Mouse (Mus musculus) liver, embryonic 14.5 days (tissue): ENCODE measurements around the gene Vmn1r1. TPM values are rescaled to one million over a fixed set of nuclear protein-coding genes. Genes with fewer than 3 reads are reported as not detected.

Experiments used
- ATAC-seq: fragments of 200-750 bp; cut with Nextera tagmentation; 2 replicates; pipeline ENCODE4 v1.8.0; 2017; ENCODE audit warnings: moderate number of reproducible peaks, mild to moderate bottlenecking, moderate library complexity; ENCODE audit not compliant: insufficient read depth
- DNase-seq, 3 experiments: peaks; one replicate each; pipeline ENCODE4 v3.0.0-alpha.2; 2012 to 2013; ENCODE audit warnings: low read depth in 3 of 3, low spot score in 3 of 3
- H3K27ac ChIP-seq: fragments of 300-500 bp; sonication (generic); 2 replicates; pipeline ENCODE4 v1.5.1; 2014; ENCODE audit warnings: moderate library complexity, mild to moderate bottlenecking, control low read depth, inconsistent platforms
- H3K27me3 ChIP-seq: fragments of 300-500 bp; sonication (generic); 2 replicates; pipeline ENCODE4 v1.6.1; 2014; ENCODE audit warnings: mild to moderate bottlenecking, low read length, moderate library complexity; ENCODE audit not compliant: control insufficient read depth, insufficient read depth
- H3K36me3 ChIP-seq: fragments of 300-500 bp; sonication (generic); replicated peaks from 2 replicates; pipeline ENCODE4 v1.6.1; 2014; ENCODE audit warnings: low read depth; ENCODE audit not compliant: control insufficient read depth, insufficient read depth
- H3K4me1 ChIP-seq, 2 experiments: fragments of 200-500 bp in 1 of 2; fragments of 300-500 bp in 1 of 2; sonication (generic) in 1 of 2; replicated peaks; 2 replicates each; pipeline ENCODE4 v1.6.1; 2012 to 2014; ENCODE audit warnings: antibody characterized with exemption in 1 of 2, inconsistent platforms in 1 of 2, low read length in 1 of 2; ENCODE audit not compliant: control insufficient read depth in 2 of 2, insufficient read depth in 2 of 2
- H3K4me2 ChIP-seq: fragments of 300-500 bp; sonication (generic); 2 replicates; pipeline ENCODE4 v1.6.1; 2014; ENCODE audit warnings: low read depth, mild to moderate bottlenecking, control low read depth, moderate library complexity
- H3K4me3 ChIP-seq, 2 experiments: fragments of 200-500 bp in 1 of 2; fragments of 300-500 bp in 1 of 2; sonication (generic) in 1 of 2; 2 replicates each; pipeline ENCODE4 v1.5.1; 2012 to 2014; ENCODE audit warnings: low read depth in 2 of 2, low read length in 2 of 2, mild to moderate bottlenecking in 2 of 2, control low read depth in 1 of 2, inconsistent platforms in 1 of 2, moderate library complexity in 1 of 2; ENCODE audit not compliant: insufficient read depth in 1 of 2
- H3K9ac ChIP-seq: fragments of 300-500 bp; sonication (generic); replicated peaks from 2 replicates; pipeline ENCODE4 v1.6.1; 2014; ENCODE audit warnings: mild to moderate bottlenecking, control low read depth, moderate library complexity
- H3K9me3 ChIP-seq: fragments of 300-500 bp; sonication (generic); 2 replicates; pipeline ENCODE4 v1.6.1; 2016; ENCODE audit warnings: low read length, mixed read lengths; ENCODE audit not compliant: control insufficient read depth
- CTCF ChIP-seq: IDR thresholded peaks from 2 replicates; pipeline ENCODE4 v1.5.1; 2016; ENCODE audit warnings: antibody characterized with exemption, low read depth, control low read depth
- EP300 ChIP-seq: IDR thresholded peaks from 2 replicates; pipeline ENCODE4 v1.6.1; 2016; ENCODE audit warnings: antibody characterized with exemption, low read depth
- WGBS: fragments of 180-500 bp; shearing (Covaris S2); extraction: QIAGEN DNeasy Blood & Tissue Kit; methylation state at CpG from one replicate; pipeline ENCODE4 v1.1.7; 2014; ENCODE audit not compliant: insufficient replicate concordance; 5-methylcytosine and 5-hydroxymethylcytosine counted together
- polyA plus RNA-seq, 2 experiments: library from polyadenylated mRNA; depleted of rRNA in 1 of 2; stranded (reverse) in 1 of 2; unstranded in 1 of 2; fragments of >200 nt; fragmentation: Nextera tagmentation in 1 of 2; extraction: Ambion mirVana in 1 of 2; gene quantifications; 2 replicates each; pipeline versions ENCODE4 v1.2.1 to v1.2.3; 2012 to 2014

Vmn1r1 gene
- polyA plus RNA-seq, 2 experiments = not detected

- WGBS = 18% methylated on average over 5 of the region's 5 CpGs
- Histone ChIP-seq H3K4me1 (no peaks in the 10 kb centered on the region), H3K4me2 (no peak overlapping the region), H3K9ac (no peak overlapping the region), H3K27me3 (no peaks in the 10 kb centered on the region; the same call in 1 of the 2 replicates), H3K27ac (no peak overlapping the region), H3K9me3 (no peaks in the 10 kb centered on the region), H3K4me3 (no peak overlapping the region), H3K36me3 (no peaks in the 10 kb centered on the region)
- TF ChIP-seq CTCF (no peak), EP300 (no peak)
- DNase-seq (no peak), ATAC-seq (no peak)
These were observed 1.3 kb downstream of the Vmn1r1 start for GRCm38 (mm10) chr1:182162951-182163350.

- Histone ChIP-seq H3K4me3 (no peak overlapping the region), H3K4me1 (no peaks in the 10 kb centered on the region), H3K27ac (no peak overlapping the region), H3K4me2 (no peak overlapping the region), H3K27me3 (no peaks in the 10 kb centered on the region; the same call in 1 of the 2 replicates), H3K9me3 (no peaks in the 10 kb centered on the region), H3K36me3 (no peaks in the 10 kb centered on the region), H3K9ac (no peak overlapping the region)
- no peak for TF ChIP-seq CTCF
- no peak for TF ChIP-seq EP300
- DNase-seq = no peak
- 64% methylated on average over 3 of the region's 3 CpGs for WGBS
- ATAC-seq = no peak
These were observed 4.7 kb downstream of the Vmn1r1 start for GRCm38 (mm10) chr1:182159575-182159974.

- H3K4me3 ChIP-seq = no peak overlapping the region
- H3K9me3 ChIP-seq = no peaks in the 10 kb centered on the region
- 36% methylated on average over 4 of the region's 4 CpGs for WGBS
These were observed 6.6 kb downstream of the Vmn1r1 start for GRCm38 (mm10) chr1:182157734-182158133.

GRCm38 (mm10) chr1:182149966-182150365, 14.3 kb downstream of the Vmn1r1 start:
- H3K9ac ChIP-seq = no peak overlapping the region
- no peak overlapping the region for H3K4me3 ChIP-seq
- H3K4me2 ChIP-seq = no peak overlapping the region
- H3K27me3 ChIP-seq = no peaks in the 10 kb centered on the region
- TF ChIP-seq EP300 = no peak
- TF ChIP-seq CTCF = peak; percentile 79
- H3K4me1 ChIP-seq = no peaks in the 10 kb centered on the region
- WGBS = 57% methylated on average over 2 of the region's 2 CpGs
- H3K27ac ChIP-seq = no peak overlapping the region
- DNase-seq (peak in 2 of 3 experiments; percentile 26 to 32), ATAC-seq (no peak)
- H3K36me3 ChIP-seq = no peaks in the 10 kb centered on the region
- no peaks in the 10 kb centered on the region for H3K9me3 ChIP-seq

More at GRCm38 (mm10) chr1:182157734-182158133, 6.6 kb downstream of the Vmn1r1 start:
- H3K4me2 ChIP-seq = no peak overlapping the region
- H3K36me3 ChIP-seq = no peaks in the 10 kb centered on the region
- no peak for TF ChIP-seq EP300
- TF ChIP-seq CTCF = no peak
- H3K4me1 ChIP-seq = no peaks in the 10 kb centered on the region
- H3K9ac ChIP-seq = no peak overlapping the region
- H3K27me3 ChIP-seq = no peaks in the 10 kb centered on the region; the same call in 1 of the 2 replicates
- ATAC-seq (no peak), DNase-seq (no peak)
- H3K27ac ChIP-seq = no peak overlapping the region

GRCm38 (mm10) chr1:182148864-182149514, 15.3 kb downstream of the Vmn1r1 start:
- H3K36me3 ChIP-seq = no peaks in the 10 kb centered on the region
- DNase-seq = no peak
- no peaks in the 10 kb centered on the region for H3K4me1 ChIP-seq
- H3K9ac ChIP-seq = no peak overlapping the region
- no peak overlapping the region for H3K4me3 ChIP-seq
- WGBS = 55% methylated on average over 7 of the region's 7 CpGs
- TF ChIP-seq CTCF (no peak), EP300 (no peak)
- no peaks in the 10 kb centered on the region for H3K9me3 ChIP-seq
- no peak for ATAC-seq
- H3K27ac ChIP-seq = no peak overlapping the region
- H3K27me3 ChIP-seq = no peaks in the 10 kb centered on the region
- no peak overlapping the region for H3K4me2 ChIP-seq
